Mouse (Mus musculus) T-cell, adult 2 months (primary cell): ENCODE results near the gene Il11ra1.
A peak's percentile ranks its signal among the peaks of the same experiment; 100 is the strongest.
"Not testable (repeated sequence)": the region's sequence is repeated elsewhere in the genome, so short reads cannot be mapped to it uniquely, and the experiment has no call there.

Experiments used
- DNase-seq: peaks from one replicate; pipeline ENCODE4 v3.0.0; 2022; ENCODE audit warnings: low spot score

The Il11ra1 gene

DNA sequence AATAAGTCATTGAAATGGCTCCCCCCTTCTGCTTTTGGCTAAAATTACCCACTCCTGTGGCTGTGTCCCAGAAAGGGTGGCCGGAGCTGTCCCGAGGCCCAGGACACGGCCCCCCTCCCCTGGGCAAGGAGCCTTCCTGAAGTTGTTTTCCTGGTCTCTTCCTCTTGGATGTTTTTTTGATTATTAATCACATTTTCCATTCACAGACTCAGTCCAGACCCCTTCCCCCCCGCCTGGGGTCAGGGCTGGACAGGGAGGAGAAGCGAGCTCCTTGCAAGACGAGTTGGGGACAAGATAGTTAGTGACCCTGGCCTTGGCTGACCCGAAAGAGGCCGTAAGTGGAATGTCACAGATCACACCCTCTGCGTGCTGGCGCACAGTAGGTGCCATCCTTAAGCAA, at the start of gene Il11ra1:
TSS of gene Il11ra1 (plus strand) at position 207 of the 400 bp plus-strand sequence.
- DNase-seq: not testable (repeated sequence)

DNA sequence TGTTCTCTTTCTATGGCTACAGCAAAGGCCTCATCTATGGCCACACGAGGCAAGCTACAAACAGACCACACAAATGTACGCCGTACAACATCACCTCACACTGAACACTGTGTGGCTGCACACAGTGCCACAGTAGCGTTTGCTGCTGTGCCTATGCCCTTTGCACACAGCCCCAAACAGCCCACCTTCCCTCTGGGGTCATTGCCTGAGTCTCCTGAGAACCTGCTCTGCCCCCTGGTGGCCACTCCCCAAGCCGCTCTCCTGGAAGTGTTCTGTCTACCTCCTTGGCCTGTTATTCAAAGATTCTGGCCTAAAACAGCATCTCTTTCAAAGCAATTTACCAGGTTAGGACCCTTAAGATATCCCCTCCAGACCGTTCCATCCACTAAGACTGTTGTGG, 46.5 kb upstream of the Il11ra1 start:
- peak; percentile 48 for DNase-seq

DNA sequence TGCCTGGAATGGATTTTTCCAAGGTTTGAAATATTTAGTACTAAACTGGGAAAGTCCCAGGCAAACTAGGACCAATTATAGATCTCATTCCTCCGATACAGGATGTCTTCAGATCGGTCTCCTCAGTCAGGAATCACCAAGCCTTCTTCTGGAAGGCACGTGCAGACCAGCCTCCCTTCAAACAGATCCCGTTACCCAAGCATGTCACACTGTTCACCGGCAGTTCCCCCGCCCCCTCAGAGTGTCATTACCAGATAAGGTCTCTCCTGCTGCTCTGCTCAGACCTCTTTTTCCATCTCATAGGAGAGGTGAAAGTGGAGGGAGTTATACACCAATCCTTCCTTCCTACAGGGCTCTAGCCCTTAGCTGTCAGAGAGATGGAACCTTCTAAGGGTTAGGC, 46.1 kb upstream of the Il11ra1 start:
- DNase-seq: no peak

DNA sequence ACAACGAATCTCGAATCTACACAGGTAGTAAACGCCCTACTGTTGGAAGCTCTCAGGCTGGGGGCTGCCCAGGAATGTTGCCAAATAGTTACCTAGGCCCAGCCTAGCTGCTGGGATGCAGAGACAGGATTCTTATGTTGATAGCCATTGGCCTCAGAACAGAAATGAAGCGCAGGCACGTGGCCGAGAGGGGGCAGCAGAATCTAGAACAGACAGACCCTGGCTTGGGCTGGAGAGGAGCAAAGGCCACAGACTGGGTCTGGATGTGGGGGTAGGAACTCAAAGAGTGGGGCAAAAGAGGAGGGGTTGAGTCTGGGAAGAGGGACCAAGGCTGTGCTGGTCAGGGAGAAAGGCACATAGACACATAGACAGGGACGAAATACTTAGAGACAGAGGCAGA, 45.6 kb upstream of the Il11ra1 start:
- DNase-seq: no peak

DNA sequence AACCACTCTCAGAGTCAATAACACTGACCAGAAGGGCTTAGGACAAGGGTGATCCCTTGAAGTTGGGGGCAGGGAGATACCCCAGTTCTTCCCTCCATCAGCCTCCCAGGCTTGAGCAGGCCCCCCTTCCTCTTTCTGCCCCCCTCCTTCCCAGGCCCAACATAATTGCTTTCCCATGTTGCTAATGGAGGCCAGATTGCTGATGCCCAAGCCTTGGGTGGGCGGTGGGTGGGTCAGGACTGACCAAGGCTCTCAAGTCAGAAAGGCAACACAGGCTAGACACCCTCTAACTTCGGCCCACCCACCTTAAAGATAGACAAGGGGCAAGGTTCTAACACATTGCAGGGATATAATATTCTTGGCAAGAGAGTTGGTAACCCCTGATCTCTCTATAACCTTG, 44.3 kb upstream of the Il11ra1 start:
- no peak for DNase-seq

DNA sequence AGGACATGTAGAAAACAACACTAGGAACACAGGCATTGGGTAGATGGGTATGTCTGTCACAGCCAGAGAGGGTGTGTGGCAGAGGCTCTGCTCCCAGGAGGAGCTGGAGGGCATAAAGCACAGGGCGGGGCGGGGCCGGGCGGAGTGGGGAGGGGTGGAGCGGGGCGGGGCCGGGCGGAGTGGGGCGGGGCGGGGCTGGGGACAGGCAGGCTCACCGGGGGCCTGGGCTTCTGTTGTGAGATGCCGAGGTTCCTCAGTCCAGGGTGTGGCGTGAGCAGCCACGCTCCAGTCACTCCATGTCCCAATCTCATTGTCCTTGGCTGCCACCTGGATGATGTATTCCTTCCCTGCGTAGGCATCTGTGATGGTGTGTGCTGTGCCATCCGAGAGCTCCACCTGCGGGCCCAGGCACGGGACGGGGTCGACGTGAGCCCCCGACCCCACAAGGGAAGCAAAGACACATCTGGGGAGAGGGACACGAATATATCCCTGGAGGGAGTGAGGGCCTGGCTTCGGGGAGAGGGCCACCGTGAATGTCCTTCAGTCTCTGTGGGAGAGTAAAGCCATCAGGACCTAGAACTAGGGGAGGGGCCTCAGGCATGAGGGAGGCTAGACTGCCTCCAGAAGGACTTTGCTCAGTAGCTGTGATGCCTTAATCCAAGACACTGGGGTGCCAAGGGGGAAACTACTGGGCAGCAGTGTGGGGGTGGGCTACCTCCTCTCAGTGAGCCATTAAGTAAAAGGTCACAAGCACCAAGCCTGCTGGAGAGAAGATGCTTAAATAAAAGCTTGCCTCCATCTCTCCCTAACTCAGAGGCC, 41.0 kb upstream of the Il11ra1 start:
- DNase-seq: no peak

DNA sequence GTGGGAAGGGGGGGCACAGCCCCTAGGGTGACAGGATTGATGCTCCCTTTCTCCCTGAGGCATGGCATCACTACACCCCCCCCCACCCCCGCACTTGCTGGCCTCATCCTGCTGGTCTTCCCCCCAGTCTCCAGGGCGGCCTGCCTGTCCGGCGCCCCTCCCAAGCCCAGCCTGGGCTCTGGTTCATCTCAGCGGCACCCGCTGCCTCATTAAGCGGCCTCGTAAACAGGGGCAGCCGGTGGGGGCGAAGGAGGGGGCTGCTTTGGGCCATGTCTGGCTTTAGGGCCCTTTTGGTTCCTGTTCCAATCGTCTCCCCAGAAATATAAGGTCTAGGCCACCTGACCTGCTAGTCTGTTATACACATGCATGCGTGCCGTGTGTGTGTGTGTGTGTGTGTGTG, 40.2 kb upstream of the Il11ra1 start:
- no peak for DNase-seq

DNA sequence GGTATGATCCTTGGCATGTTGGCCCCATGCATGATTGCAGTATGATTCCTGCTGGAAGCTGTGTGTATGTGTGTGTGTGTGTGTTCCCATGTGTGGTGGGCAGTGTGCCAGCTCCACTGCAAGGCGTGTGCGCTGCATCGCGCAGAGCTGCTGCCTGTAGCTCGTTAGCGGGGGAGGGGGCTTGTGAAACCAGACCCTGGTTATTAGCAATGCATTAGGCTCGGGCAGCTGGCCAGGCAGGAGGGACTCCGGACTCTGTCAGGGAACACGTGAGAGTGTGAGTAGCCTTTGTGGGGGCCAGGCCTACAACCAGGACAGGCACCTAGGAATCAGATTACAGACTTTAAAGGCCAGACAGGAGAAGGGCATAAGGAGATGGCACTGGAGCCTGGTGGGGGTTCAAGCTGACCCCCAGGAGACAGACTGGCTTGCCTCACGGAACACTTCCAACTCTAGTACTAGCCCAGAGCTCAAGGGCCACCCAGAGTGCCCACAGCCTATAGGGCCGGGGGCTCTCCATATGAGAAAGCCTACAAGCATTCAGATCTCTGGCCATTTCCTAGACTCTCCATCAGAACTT, 38.8 kb upstream of the Il11ra1 start:
- no peak for DNase-seq

DNA sequence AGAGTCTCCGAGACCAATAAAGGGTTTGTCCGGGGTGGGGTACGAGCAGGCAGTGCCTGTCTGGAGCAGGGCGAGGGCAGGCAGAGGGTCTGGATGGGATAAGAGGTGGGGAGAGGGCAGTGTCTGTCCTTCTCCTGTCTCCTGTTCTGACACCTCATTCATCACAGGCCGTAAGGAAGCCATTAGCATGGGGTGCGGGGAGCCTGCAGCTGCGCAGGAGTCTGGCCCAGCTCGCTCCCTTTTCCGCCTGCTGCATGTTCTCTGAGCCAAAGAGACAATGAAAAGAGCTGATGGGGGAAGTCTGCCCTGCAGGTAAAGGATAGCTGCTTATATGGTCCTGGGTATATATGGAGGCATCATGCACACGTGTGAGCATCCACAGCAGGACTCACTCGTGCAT, 37.1 kb upstream of the Il11ra1 start:
- no peak for DNase-seq

DNA sequence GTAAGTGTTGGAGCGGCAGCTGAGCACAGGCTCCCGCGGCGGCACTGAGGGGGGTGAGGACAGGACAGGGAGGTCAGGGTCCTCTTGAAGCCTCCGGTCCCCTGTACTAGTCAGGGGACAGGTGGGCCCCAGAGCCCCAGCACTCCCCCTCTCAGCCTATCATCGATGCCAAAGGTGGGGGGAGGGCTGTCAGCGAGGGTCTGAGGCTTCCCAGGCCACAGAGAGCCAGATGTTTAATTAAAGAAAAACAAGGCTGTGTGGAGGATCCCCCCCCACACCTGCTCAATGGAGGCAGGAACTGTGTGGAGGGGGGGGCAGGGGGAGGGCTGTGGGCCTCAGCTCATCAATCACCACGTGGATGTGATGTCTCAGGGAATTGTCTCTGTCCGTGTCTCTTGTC, 36.2 kb upstream of the Il11ra1 start:
- DNase-seq: no peak

DNA sequence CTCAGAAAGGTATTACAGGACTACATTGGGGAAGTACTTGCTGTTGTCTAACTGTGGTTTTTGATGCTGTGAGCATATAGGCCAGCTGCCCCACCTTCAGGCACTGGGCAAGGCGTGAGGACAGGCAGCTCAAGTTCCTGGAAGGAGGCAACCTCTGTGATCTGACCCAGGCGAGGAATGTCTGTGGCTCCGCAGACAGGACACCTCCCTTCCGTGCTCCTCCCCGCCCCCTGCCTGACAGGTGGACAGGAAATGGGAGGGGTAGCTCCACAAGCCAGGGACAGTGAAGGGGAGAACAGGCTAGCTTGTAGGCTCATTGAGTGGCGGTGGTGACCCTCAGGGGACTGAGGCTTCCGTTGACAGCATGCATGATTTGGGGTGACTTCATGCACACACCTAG, 35.3 kb upstream of the Il11ra1 start:
- DNase-seq: no peak

DNA sequence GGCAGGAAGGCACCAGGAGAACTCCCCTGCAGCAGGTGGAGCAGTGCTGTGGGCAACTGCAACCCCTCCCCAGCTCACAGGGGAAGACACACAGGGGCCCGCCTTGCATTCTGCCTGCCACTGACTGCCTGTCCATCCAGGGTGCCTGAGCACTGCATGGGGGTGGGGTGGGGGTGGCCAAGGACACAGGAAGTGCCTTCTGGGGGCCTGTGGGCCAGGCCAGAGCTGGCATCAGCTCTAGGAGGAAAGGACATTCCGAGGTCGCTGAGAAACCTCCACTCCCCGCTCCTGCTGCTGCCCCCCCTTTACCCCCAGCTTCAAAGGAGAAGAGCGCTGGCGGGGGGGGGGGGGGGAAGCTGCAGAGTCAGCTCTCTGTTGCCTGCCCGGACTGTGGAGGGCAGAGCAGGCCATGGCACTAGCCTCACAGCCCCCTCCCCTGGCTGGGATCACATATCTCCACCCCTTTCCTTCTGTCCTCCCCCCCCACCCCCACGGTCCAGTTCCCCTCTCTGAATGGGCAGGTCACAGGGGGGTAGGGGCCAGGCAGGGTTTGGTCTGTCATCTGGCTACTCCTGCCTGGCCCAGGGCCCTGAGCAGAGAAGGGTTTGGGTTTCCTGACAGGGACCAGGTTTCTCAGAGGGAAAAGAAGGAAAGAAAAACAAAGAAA, 34.6 kb upstream of the Il11ra1 start:
- DNase-seq: no peak

DNA sequence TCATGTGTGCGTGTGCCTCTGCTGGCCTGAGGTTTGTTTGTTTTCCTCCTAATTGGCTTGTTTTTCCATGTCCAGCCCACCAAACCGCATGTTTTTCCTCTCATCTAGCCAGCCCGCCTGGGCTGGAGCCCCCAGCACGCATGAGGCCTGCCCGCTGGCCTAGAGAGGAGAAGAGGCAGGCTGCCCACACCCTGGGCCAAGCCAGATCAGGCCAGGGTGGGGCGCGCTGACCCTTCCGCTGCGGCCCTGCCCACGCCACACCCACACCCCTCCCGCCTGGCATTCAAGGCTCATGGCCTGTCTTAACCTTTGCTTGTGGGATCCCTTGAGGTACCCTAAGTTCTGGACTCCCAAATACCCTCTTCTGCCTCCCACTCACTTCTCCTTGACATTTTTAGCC, 33.1 kb upstream of the Il11ra1 start:
- no peak for DNase-seq

DNA sequence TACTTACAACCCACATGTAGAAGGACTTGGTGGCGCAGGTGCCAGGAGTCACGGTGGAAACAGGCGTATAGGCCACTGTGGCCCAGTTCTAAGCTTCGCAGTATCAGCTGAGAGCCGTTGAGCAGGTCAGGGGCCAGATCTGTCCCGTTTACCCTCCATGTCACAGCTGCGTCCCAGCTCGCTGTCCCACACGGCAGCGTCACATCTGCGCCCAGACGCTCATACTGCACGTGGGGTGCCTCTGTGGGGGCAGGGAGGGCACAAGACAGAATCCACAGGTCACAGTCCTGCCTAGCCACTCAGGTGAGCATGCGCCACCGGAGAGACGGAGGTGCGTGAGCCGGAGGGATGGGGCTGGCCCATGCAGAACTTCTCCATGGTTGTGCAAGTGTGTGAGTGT, 29.0 kb upstream of the Il11ra1 start:
- no peak for DNase-seq

DNA sequence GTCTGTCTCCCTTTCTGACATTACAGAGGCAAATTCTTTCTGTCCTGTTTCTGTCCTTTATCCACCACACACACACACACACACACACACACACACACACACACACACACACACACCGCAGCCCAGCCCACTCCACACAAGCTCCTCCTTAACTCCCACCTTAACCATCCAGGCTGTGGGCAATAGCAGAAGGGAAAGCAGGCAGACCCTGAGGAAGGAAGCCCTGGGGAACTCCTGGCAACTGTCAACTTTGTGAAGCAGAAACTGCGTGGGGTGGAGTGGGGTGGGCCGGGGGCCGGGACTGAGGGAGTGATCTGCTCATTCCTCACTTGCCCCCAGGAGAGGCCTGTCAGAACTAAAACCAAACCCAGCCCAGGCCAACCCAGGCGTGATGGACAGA, 28.3 kb upstream of the Il11ra1 start:
- DNase-seq: no peak

DNA sequence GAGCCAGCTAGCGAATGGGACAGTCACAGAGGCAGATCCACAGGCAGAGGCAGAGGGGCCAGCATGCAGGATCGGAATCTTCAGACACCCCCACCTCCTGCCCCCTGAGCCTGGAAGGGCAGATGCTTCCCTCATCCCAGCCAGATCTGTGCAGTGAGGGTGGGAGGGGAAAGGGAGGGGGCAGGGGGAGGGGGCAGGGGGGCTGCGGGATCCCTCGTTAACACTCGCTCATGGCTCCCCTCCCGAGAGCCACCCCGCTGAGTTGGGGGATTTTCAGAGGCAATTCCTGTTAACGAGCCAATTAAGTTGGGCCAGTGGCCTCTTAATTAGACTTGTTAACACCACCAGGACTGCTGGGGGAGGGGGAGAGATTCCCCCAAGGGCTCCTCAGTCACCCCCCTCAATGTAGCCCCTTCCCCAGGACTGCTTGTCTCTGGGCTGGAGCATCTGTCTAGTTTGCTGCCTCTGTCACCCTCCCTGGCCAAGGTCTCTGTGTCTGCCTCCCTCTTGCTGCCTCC, 27.8 kb upstream of the Il11ra1 start:
- DNase-seq: no peak

DNA sequence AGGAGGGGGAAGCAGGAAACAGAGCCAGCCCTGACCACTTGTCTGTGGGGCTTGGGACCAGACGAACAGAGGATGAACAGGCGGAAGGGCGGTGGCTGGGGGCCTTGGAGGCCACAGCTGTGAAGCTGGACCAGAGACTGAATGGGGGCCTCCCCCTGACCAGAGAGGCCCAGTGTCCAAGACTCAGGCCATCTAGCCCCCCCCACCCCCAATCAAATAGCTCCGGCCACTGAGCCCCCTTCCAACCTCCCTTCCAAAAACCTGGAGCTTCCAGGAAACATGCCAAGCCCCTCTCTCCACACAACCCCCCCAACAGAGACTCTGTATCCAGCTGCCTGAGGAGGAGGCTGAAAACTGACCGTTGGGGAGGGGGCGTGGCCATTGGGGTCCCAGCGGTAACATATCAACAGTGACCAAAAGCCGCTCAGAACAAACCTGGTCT, 27.2 kb upstream of the Il11ra1 start:
- no peak for DNase-seq

DNA sequence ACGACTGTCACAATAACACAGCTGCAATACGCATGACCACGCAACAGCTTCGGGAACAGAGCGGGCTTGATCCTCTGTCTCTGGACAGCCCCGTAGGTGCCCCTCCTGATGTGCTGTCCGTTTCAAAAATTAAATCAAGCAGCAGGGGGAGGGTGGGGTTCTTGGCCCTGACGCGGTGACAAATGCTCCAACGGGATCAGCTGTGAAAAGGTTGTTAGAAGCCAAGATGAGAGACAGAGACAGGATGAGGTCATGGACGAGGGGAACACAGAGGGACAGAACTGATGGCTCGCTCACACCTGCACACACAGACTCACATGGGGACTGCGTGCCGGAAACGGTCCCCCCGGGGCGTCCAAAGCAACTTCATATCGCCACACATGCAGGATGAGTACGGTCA, 26.6 kb upstream of the Il11ra1 start:
- no peak for DNase-seq

DNA sequence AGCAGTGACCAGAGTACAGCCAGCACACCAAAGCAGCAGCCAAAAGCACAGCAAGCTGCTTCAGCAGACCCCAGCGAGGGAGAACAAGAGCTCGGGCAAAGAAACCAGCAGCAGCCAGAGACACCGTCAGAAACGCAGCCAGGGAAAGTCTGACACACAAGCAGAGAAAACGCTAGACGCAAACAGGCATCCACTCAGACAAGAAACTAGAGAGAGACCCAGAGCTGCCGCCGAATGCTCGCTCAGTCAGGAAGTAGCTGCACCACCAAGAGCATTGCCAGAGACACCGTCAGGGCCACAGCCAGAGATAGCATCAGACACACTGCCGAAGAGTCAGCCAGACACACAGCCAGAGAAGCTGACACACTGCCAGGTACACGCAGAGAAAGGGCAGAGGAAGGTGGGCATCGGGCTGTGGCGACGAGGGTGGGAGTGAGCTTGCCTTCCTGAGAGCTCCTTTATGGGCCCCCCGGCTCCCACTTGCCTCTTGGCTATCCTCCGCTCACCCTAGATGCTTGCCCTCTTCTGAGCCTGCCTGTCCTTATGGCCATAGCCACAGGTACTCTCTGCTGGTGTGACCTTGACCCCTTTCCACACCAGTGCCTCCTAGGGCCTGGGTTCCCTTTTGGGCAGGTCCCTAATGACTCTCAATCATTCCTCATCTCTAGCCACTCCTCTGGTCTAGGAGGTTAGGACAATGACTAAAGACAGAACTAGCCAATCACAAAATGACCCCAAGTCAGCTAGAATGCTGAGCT, 23.4 kb upstream of the Il11ra1 start:
- no peak for DNase-seq

DNA sequence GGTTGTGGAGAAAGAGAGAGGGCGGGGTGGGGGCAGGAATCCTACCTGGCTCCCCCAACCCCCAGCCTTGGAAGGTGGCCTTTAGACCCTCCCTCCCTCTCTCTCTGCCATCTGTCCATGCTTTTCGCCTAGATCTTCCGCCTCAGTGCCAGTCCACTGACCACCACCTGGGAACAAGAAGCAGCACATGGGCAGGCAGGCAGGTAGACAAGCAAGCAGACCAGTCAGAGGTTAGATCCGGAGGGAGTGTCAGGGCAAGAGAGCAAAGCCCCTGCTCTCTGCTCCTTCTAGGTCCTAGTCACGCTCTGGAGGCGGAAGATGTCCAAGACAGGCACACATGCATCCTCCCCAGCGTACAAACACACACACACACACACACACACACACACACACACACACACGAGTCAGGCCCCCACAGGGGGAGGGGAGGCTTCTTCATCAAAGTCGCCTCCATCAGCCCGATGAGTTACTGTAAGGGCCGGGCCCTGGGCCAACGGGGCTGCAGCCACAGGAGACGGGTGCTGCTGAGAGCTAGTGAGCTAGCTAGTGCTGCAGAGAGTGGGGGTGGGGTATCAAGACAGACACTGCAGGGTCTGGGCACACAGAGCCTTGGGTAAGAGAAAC, 22.7 kb upstream of the Il11ra1 start:
- DNase-seq: no peak

DNA sequence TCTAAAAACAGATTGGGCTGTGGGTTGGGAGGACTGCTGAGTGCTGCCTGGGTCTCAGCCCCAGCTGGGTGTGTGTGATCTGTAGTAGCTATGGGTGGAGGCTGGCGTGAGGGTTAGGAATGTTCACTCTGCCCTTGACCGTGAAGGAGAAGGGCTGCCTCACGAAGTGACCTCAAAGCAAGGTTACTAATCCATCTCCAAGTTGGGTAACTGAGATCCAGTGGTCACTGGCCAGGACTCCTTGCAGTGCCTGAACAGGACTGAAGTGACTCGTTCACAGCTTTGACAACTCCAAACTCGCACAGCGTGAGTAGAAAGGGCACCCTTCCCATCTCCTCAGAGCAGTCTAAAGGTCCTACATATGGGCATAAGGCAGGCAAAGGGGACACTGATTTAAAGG, 20.9 kb upstream of the Il11ra1 start:
- no peak for DNase-seq

DNA sequence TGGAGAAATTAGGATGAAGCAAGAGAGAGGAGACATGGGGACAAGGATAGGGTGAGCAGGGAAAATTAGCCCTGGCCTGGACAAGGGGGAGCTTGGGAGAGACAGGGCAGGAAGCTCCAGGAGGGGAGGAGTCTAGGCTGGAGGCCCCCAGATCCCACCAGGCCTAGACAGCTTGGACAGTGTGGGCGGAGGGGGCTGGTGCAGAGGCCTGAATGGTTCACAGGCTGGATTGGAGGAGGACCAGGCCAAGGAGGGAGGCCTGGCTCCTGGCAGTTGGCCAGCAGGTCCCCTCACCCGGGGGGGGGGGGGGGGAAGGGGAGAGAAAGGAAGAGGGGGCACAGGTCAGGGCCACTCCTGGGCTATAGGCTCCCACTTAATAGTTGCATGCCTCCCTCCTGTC, 20.5 kb upstream of the Il11ra1 start:
- DNase-seq: no peak
